Mouse (Mus musculus) ES-CJ7 (cell line): Measurements from ENCODE around the gene Cfap44.
A peak's percentile ranks its signal among the peaks of the same experiment; 100 is the strongest.

ENCODE experiments used
- DNase-seq: peaks from one replicate; pipeline ENCODE4 v3.0.0; 2011; ENCODE audit warnings: low read depth, low spot score

The Cfap44 gene

GRCm38 (mm10) chr16:44530191-44530590 lies 135.6 kb downstream of the Cfap44 start:
- DNase-seq: no peak

- peak; percentile 56 for DNase-seq
Observed at GRCm38 (mm10) chr16:44530829-44531228, 136.2 kb downstream of the Cfap44 start.

GRCm38 (mm10) chr16:44531239-44531797 lies 136.7 kb downstream of the Cfap44 start:
- no peak for DNase-seq
